Mouse (Mus musculus) midbrain, embryonic 16.5 days (tissue): Measurements from ENCODE around the gene Dock4. TPM values are rescaled to one million over a fixed set of nuclear protein-coding genes. Genes with fewer than 3 reads are reported as not detected.

Experiments
- ATAC-seq: fragments of 200-750 bp; cut with Nextera tagmentation; 2 replicates; pipeline ENCODE4 v1.8.0; 2017; ENCODE audit warnings: moderate TSS enrichment
- H3K27ac ChIP-seq: fragments of 300-500 bp; sonication (generic); 2 replicates; pipeline ENCODE4 v1.5.1; 2014; ENCODE audit warnings: mild to moderate bottlenecking, low read length, mixed read lengths
- H3K27me3 ChIP-seq: fragments of 300-500 bp; sonication (generic); 2 replicates; pipeline ENCODE4 v1.6.1; 2014; ENCODE audit warnings: low read depth, low read length, mixed read lengths; ENCODE audit not compliant: control insufficient read depth, insufficient read depth
- H3K36me3 ChIP-seq: fragments of 300-500 bp; sonication (generic); 2 replicates; pipeline ENCODE4 v1.6.1; 2014; ENCODE audit warnings: mild to moderate bottlenecking, low read length, moderate library complexity, mixed read lengths; ENCODE audit not compliant: control insufficient read depth, insufficient read depth
- H3K4me1 ChIP-seq: fragments of 300-500 bp; sonication (generic); 2 replicates; pipeline ENCODE4 v1.6.1; 2014; ENCODE audit warnings: mild to moderate bottlenecking, low read length, mixed read lengths; ENCODE audit not compliant: control insufficient read depth, insufficient read depth
- H3K4me2 ChIP-seq: fragments of 300-500 bp; sonication (generic); 2 replicates; pipeline ENCODE4 v1.6.1; 2014; ENCODE audit warnings: mild to moderate bottlenecking, low read length, mixed read lengths
- H3K4me3 ChIP-seq: fragments of 300-500 bp; sonication (generic); 2 replicates; pipeline ENCODE4 v1.5.1; 2014; ENCODE audit warnings: low read depth, mild to moderate bottlenecking, low read length, moderate library complexity, mixed read lengths
- H3K9ac ChIP-seq: fragments of 300-500 bp; sonication (generic); 2 replicates; pipeline ENCODE4 v1.6.1; 2014; ENCODE audit warnings: low read depth, low read length, mixed read lengths
- H3K9me3 ChIP-seq: fragments of 300-500 bp; sonication (generic); replicated peaks from 2 replicates; pipeline ENCODE4 v1.6.1; 2014; ENCODE audit warnings: mild to moderate bottlenecking, low read length, mixed read lengths; ENCODE audit not compliant: control insufficient read depth, poor library complexity, severe bottlenecking
- WGBS: fragments of 180-500 bp; shearing (Covaris S2); extraction: QIAGEN DNeasy Blood & Tissue Kit; methylation state at CpG from one replicate; pipeline ENCODE4 v1.1.7; 2014; 5-methylcytosine and 5-hydroxymethylcytosine counted together
- polyA plus RNA-seq: library from polyadenylated mRNA; unstranded; fragments of >200 nt; fragmentation: Nextera tagmentation; extraction: Ambion mirVana; gene quantifications from 2 replicates; pipeline ENCODE4 v1.2.1, GENCODE M21; 2015

Dock4 gene
- polyA plus RNA-seq, 1 experiment from 2014 or later, result 34.8 TPM

DNA sequence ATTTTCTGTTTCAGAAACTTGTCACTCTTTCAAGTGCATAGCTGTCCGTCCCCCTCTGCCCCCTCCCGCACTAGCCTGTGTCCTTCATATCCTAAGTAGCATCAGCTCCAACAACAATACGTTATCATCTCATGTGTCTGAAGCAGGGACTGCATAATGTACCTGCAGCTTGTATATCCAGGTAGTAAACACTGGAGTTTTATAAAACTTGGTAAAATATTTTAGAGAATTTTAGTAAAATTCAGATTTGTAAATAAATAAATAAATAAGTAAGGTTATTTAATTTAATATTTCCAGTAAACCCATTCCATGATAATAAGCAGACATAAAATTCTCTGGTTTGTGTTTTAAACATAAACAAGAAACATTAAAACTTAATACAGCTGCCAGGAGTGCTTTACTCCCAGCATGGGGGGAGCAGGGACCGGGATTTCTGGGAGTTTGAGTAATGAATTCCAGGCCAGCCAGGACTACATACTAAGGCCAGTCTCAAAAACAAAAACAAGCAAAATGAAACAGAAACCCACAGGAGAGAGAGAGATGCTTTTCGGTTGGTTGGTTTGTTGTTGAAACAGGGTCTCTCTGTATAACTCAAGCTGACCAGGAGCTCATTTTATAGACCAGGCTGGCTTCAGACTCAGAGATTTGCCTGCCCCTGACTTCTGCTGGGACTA, 352.7 kb downstream of the Dock4 start:
- Histone ChIP-seq H3K4me1 (peaks cover 17% of the 10 kb centered on the region), H3K36me3 (0 out of 2 replicates have a peak, but pooled peaks cover 3% of the 10 kb centered on the region), H3K9ac (no peak overlapping the region), H3K27me3 (no peaks in the 10 kb centered on the region), H3K4me2 (no peak overlapping the region), H3K27ac (no peak overlapping the region; the same call in 1 of the 2 replicates), H3K4me3 (no peak overlapping the region), H3K9me3 (no peaks in the 10 kb centered on the region)
- no peak for ATAC-seq
- WGBS, result 67% methylated on average over 5 of the region's 5 CpGs

DNA sequence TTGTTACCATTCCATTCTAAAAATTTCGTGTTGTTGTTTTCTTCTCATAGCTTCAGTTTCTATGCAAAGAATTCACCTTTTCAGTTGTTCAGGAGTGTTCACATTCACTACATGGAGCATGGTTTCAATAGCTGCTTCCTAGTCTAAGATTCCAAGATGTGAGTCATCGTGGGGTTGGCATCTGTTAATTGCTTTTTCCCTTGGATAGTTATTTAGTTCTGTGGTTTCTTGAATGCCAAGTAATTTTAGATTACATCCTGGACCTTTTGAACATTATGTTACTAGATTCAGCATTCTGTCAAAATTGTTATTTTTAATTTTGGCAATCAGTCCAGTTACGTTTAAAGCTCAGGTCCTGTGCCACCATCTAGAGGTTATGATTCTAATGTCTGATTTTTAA, 355.7 kb downstream of the Dock4 start:
- H3K4me1 ChIP-seq, result peaks cover 9% of the 10 kb centered on the region; the same call in 1 of the 2 replicates
- H3K27me3 ChIP-seq, result no peaks in the 10 kb centered on the region
- H3K4me2 ChIP-seq, result no peak overlapping the region
- no peak overlapping the region for H3K27ac ChIP-seq
- no peak for ATAC-seq
- no peak overlapping the region for H3K4me3 ChIP-seq
- no peaks in the 10 kb centered on the region for H3K9me3 ChIP-seq
- 81% methylated on average over 3 of the region's 3 CpGs for WGBS
- peaks cover 5% of the 10 kb centered on the region; the same call in 1 of the 2 replicates for H3K36me3 ChIP-seq
- H3K9ac ChIP-seq, result no peak overlapping the region

DNA sequence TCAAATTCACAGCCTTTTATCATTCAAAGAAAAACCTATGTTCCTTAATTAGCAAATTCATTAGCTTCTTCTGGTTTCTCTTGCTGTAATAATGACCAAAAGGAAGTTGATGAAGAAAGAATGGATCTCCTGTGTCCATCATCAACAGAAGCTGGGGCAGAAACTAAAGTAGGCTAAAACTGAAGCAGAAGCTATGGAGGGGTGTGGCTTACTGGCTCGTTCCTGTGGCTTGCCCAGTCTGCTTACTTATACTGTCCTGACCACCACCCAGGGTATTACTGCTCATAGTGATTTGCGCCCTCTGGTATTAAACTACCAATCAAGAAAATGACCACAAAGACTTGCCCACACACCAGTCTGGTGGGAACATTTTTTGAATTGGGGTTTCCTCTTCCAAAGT, 359.5 kb downstream of the Dock4 start:
- 88% methylated on average over 2 of the region's 2 CpGs for WGBS
- peaks cover 20% of the 10 kb centered on the region for H3K36me3 ChIP-seq
- H3K4me2 ChIP-seq, result no peak overlapping the region
- H3K4me3 ChIP-seq, result no peak overlapping the region
- H3K9ac ChIP-seq, result no peak overlapping the region
- H3K27ac ChIP-seq, result no peak overlapping the region
- no peak for ATAC-seq
- H3K9me3 ChIP-seq, result no peaks in the 10 kb centered on the region
- no peaks in the 10 kb centered on the region for H3K4me1 ChIP-seq
- H3K27me3 ChIP-seq, result no peaks in the 10 kb centered on the region

DNA sequence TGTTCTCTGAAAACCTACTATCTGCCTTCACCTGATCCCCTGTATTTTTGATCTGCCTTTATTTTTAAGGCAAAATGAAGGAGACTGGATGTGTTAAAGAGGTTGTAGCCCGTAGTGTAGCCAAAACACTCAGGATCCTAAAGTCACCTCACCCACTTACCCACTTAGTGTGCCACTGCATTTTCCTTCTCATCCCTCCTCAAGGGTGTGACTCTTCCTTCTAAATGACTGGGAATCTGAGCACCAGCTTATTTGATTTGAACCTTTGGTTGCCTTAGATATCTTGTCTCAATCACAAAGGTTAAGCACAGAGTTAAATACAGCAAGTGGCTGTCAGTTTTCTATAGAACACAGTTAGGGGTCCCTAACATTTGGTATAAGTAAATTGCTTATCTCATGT, 362.2 kb downstream of the Dock4 start:
- Histone ChIP-seq H3K27me3 (no peaks in the 10 kb centered on the region), H3K4me3 (no peak overlapping the region), H3K4me2 (no peak overlapping the region), H3K36me3 (peaks cover 25% of the 10 kb centered on the region), H3K9me3 (no peaks in the 10 kb centered on the region), H3K4me1 (no peaks in the 10 kb centered on the region), H3K27ac (no peak overlapping the region), H3K9ac (no peak overlapping the region)
- no peak for ATAC-seq
- 90% methylated on average over 1 of the region's 1 CpGs for WGBS

DNA sequence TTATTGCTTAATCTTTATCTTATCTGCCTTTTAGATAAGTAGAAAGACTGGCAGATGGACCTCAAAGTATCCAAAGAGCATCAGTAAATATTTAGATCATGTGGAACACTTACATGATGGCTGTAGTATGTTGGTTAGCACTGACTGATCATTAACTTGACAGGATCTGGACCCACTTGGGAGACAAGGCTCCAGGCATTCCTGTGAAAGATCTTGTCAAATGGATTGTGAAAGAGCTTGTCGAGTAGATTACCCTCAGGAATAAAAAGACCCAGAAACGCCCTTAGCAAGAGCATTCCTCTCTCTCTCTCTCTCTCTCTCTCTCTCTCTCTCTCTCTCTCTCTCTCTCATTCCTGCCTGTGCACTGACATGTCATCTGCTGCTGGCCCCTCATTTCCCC, 367.7 kb downstream of the Dock4 start:
- no peak overlapping the region for H3K4me3 ChIP-seq
- no peak overlapping the region for H3K9ac ChIP-seq
- no peaks in the 10 kb centered on the region for H3K4me1 ChIP-seq
- no peak for ATAC-seq
- H3K9me3 ChIP-seq, result no peaks in the 10 kb centered on the region
- H3K27ac ChIP-seq, result no peak overlapping the region
- H3K27me3 ChIP-seq, result no peaks in the 10 kb centered on the region
- H3K4me2 ChIP-seq, result no peak overlapping the region
- H3K36me3 ChIP-seq, result peaks cover 15% of the 10 kb centered on the region
- 35% methylated on average over 2 of the region's 2 CpGs for WGBS

DNA sequence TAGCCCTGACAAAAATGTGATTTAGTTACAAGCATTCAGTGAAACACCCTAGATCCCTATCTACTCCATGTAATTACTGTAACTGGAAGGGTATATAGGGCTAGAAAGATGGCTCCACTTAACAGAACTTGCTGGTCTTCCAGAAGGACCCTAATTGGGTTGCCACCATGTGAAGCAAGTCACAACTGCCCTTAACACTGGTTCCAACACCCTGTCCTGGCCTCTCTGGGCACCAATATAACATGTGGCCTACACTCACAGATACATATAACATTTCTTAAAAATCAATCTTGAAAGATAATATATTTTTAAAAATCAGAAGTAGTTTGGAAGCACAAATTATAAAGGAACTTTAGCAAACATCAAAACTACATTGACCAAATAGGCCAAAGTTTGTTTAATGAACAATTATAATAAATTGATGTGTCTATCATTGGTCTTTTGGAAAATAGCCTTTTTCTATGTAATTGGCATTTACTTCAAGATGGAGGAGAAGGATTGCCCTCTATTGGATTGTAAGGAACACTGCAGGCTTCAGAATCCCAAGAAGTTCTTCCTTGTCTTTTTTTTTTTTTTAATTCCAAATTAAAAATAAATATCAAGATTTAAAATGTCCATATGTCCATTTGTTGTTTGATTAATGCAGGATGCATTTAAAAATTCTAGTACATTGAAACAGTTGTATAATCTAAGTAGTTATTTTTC, 369.1 kb downstream of the Dock4 start:
- no peak overlapping the region for H3K27ac ChIP-seq
- H3K4me1 ChIP-seq, result no peaks in the 10 kb centered on the region
- H3K4me3 ChIP-seq, result no peak overlapping the region
- no peak for ATAC-seq
- H3K36me3 ChIP-seq, result peaks cover 14% of the 10 kb centered on the region
- H3K9me3 ChIP-seq, result no peaks in the 10 kb centered on the region
- H3K9ac ChIP-seq, result no peak overlapping the region
- no peaks in the 10 kb centered on the region for H3K27me3 ChIP-seq
- H3K4me2 ChIP-seq, result no peak overlapping the region

DNA sequence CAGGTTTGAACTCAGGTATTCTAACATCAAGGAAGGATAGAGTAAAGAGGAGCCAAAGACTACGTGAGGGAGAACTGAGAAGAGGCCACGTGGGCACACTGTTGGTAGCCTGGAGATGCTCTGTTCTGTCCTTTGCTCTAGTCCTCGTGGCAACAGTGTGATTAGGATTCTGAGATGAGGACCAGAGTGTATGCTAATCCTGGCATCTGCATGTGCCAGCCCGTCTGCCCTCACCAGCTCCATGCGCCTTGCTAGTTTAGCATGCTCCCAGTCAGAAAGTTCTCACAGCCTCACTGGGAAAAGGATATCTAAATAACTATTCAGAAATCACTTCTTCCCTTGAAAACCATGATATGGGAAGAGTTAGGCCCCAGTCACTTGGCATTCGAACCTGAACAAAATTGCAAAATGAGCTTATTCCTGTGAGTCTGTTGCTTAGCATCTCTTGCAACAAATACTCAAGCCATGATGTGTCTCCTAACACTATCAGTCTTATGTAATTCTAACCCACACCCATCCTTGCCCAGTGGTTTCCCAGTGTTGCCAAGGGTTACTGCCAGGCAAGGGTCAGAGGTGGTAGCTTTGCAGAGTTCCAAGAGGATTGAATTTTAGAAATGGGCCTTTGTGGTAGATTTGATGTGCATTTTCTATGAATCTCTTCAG, 372.4 kb downstream of the Dock4 start:
- H3K27me3 ChIP-seq, result no peaks in the 10 kb centered on the region
- no peak overlapping the region for H3K27ac ChIP-seq
- peaks cover 21% of the 10 kb centered on the region; the same call in 1 of the 2 replicates for H3K36me3 ChIP-seq
- H3K4me1 ChIP-seq, result no peaks in the 10 kb centered on the region
- 81% methylated on average over 6 of the region's 6 CpGs for WGBS
- H3K4me2 ChIP-seq, result no peak overlapping the region
- ATAC-seq, result no peak
- no peak overlapping the region for H3K4me3 ChIP-seq
- no peak overlapping the region for H3K9ac ChIP-seq
- H3K9me3 ChIP-seq, result no peaks in the 10 kb centered on the region

DNA sequence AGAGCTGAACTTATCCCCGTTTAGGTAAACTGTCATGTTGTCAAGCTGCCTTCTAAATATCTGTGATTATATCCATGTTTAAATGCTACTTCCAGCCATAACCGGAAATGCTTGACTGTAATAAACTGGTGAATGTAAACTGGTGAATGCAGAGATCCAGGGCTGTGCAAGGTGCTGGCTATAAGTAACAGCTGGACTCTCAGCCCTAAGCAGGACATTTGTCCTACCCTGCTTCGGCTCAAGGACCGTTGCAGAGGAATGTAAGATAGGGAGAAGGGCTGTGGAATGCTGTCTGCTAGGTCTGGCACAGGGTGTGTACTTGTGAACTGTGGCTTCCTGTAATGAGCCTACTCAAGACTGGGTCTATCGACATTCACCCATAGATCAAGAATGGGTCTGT, 377.9 kb downstream of the Dock4 start:
- no peak for ATAC-seq
- Histone ChIP-seq H3K27me3 (no peaks in the 10 kb centered on the region), H3K9ac (no peak overlapping the region), H3K4me3 (no peak overlapping the region), H3K9me3 (no peaks in the 10 kb centered on the region), H3K4me1 (no peaks in the 10 kb centered on the region), H3K4me2 (no peak overlapping the region), H3K36me3 (peaks cover 15% of the 10 kb centered on the region; the same call in 1 of the 2 replicates), H3K27ac (no peak overlapping the region)
- WGBS, result 92% methylated on average over 5 of the region's 5 CpGs

DNA sequence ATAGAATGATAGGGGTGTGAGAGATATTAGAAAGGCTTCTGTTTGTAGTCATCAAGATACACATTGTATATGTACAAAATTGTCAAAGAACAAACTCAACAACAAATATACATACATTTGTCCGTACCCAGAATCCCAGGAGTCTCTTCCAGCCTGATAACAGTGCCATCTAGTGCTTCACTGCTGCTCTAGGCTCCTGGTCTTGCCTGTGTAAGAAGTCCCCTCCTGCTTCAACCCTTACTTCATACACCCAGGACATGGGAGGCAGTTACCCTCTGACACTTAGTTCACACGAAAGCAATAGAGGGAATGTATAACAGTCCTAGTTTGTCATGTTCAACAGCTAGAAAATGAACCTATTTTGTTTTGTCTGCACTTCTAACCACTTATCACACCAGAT, 378.5 kb downstream of the Dock4 start:
- no peak for ATAC-seq
- Histone ChIP-seq H3K4me2 (no peak overlapping the region), H3K4me1 (no peaks in the 10 kb centered on the region), H3K27me3 (no peaks in the 10 kb centered on the region), H3K9me3 (no peaks in the 10 kb centered on the region), H3K4me3 (no peak overlapping the region), H3K27ac (no peak overlapping the region), H3K36me3 (peaks cover 18% of the 10 kb centered on the region; the same call in 1 of the 2 replicates), H3K9ac (no peak overlapping the region)
- 76% methylated on average over 2 of the region's 2 CpGs for whole genome bisulfite sequencing
